Mouse (Mus musculus) thymus, adult 2 months (tissue): ENCODE measurements around the gene Anapc7.

ENCODE experiments used
- CTCF ChIP-seq: fragments of 200-500 bp; IDR thresholded peaks from 2 replicates; pipeline ENCODE4 v1.5.1; 2012; ENCODE audit warnings: mild to moderate bottlenecking, control low read depth, low read length, moderate library complexity, borderline replicate concordance; ENCODE audit not compliant: control insufficient read depth, poor library complexity, insufficient read depth; ENCODE audit errors: extremely low read depth
- POLR2A ChIP-seq: fragments of 200-500 bp; IDR thresholded peaks from 2 replicates; pipeline ENCODE4 v1.6.1; 2012; ENCODE audit warnings: mild to moderate bottlenecking, low read length, control low read depth, moderate library complexity; ENCODE audit not compliant: control insufficient read depth, poor library complexity, insufficient read depth; ENCODE audit errors: extremely low read depth

GRCm38 (mm10) chr5:122439400-122440094 is 18.1 kb downstream of the Anapc7 start:
- TF ChIP-seq POLR2A = no peak
- TF ChIP-seq CTCF = no peak
